Mouse (Mus musculus) neural tube, embryonic 14.5 days (tissue): Measurements from ENCODE around the gene Stk32c. TPM values are rescaled to one million over a fixed set of nuclear protein-coding genes. Genes with fewer than 3 reads are reported as not detected.

ENCODE experiments used
- ATAC-seq: fragments of 200-750 bp; cut with Nextera tagmentation; 2 replicates; pipeline ENCODE4 v1.8.0; 2017; ENCODE audit warnings: low read depth, mild to moderate bottlenecking, moderate TSS enrichment, moderate library complexity
- H3K27ac ChIP-seq: fragments of 300-500 bp; sonication (generic); 2 replicates; pipeline ENCODE4 v1.5.1; 2014; ENCODE audit warnings: low read depth, mild to moderate bottlenecking, control low read depth, low read length, moderate library complexity, mixed read lengths
- H3K27me3 ChIP-seq: fragments of 300-500 bp; sonication (generic); 2 replicates; pipeline ENCODE4 v1.6.1; 2014; ENCODE audit warnings: low read length; ENCODE audit not compliant: control insufficient read depth, insufficient read depth
- H3K36me3 ChIP-seq: fragments of 300-500 bp; sonication (generic); 2 replicates; pipeline ENCODE4 v1.6.1; 2014; ENCODE audit warnings: low read length, mixed read lengths; ENCODE audit not compliant: control insufficient read depth, insufficient read depth
- H3K4me1 ChIP-seq: fragments of 300-500 bp; sonication (generic); 2 replicates; pipeline ENCODE4 v1.6.1; 2014; ENCODE audit warnings: low read length; ENCODE audit not compliant: control insufficient read depth, insufficient read depth
- H3K4me2 ChIP-seq: fragments of 300-500 bp; sonication (generic); 2 replicates; pipeline ENCODE4 v1.6.1; 2014; ENCODE audit warnings: mild to moderate bottlenecking, low read depth, low read length, control low read depth
- H3K4me3 ChIP-seq: fragments of 300-500 bp; sonication (generic); 2 replicates; pipeline ENCODE4 v1.5.1; 2014; ENCODE audit warnings: low read depth, low read length, control low read depth, mixed read lengths
- H3K9ac ChIP-seq: fragments of 300-500 bp; sonication (generic); replicated peaks from 2 replicates; pipeline ENCODE4 v1.6.1; 2014; ENCODE audit warnings: low read depth, mild to moderate bottlenecking, control low read depth, low read length, mixed read lengths
- H3K9me3 ChIP-seq: fragments of 300-500 bp; sonication (generic); 2 replicates; pipeline ENCODE4 v1.6.1; 2016; ENCODE audit warnings: low read length; ENCODE audit not compliant: control insufficient read depth
- WGBS: fragments of 180-500 bp; shearing (Covaris S2); extraction: QIAGEN DNeasy Blood & Tissue Kit; methylation state at CpG from one replicate; pipeline ENCODE4 v1.1.7; 2014; 5-methylcytosine and 5-hydroxymethylcytosine counted together
- polyA plus RNA-seq: library from polyadenylated mRNA; unstranded; fragments of >200 nt; fragmentation: Nextera tagmentation; extraction: Ambion mirVana; gene quantifications from 2 replicates; pipeline ENCODE4 v1.2.1, GENCODE M21; 2014

Stk32c gene
- polyA plus RNA-seq, 1 experiment from 2014 or later, result 1.7 TPM

DNA sequence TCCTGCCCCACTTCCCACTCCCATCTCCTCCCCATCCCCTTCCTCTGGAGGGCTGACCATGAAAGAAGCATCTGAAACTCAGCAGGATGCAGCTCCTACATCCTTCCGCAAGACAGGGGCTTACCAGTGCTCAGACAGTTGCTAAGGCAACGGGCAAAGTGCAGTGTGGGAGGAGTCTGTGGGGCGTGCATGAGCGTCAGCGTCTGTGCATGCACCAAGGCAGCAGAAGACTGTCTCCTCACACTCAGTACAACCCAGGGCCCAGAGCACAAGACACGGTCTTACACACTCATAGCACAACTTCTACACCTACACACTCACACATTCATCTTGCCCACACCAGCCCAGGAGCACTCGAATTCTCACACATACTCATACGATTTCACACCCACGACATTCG lies 62.0 kb downstream of the Stk32c start:
- H3K4me2 ChIP-seq, result no peak overlapping the region

DNA sequence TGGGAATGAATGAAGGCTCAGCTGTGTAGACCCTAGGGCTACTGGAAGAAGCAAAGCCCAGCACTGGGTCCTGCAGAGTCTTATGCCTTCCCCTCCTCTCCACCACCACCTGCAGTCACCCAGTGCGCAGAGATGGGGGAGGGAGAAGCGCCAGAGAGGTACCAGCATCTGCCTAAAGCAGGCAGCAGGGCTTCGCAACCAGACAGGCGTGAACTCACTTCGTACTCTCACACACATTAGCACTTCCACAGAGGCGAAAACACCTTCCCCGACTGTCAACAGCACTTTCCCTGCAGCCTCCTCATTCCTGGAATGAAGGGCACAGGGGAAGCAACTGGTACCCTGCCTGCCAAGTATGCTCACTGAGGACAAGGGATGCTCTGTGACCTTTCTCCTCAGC lies 63.7 kb downstream of the Stk32c start:
- Histone ChIP-seq H3K9me3 (no peaks in the 10 kb centered on the region), H3K4me3 (no peak overlapping the region), H3K9ac (no peak overlapping the region), H3K27ac (no peak overlapping the region), H3K4me1 (peaks cover 10% of the 10 kb centered on the region), H3K27me3 (no peaks in the 10 kb centered on the region), H3K4me2 (no peak overlapping the region), H3K36me3 (no peaks in the 10 kb centered on the region)
- no peak for ATAC-seq
- 52% methylated on average over 7 of the region's 7 CpGs for WGBS

More for the DNA sequence above, 62.0 kb downstream of the Stk32c start:
- WGBS, result 32% methylated on average over 10 of the region's 10 CpGs
- Histone ChIP-seq H3K4me3 (no peak overlapping the region), H3K4me1 (peaks cover 10% of the 10 kb centered on the region), H3K36me3 (no peaks in the 10 kb centered on the region), H3K9me3 (no peaks in the 10 kb centered on the region), H3K27ac (peak overlapping the region; percentile 44), H3K9ac (no peak overlapping the region), H3K27me3 (no peaks in the 10 kb centered on the region)
- peak; percentile 91 for ATAC-seq

DNA sequence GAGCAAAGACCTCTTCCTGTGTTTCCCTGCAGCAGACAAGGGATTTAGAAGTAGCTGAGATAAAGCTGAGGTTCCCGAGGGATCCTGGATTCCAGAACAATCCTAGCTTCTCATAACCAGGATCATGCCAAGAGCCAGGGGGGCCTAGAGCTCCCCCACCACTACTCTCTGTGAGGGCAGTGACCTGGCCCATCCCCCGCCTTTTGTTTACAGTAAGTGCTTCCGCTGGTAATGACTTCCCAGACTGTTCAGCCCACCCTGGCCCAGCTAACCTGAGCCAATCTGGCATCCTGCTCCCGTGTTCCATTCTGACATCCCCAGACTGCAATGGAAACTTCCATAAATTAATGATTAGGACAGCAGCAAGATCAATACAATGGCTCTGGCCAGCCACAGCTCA lies 65.7 kb downstream of the Stk32c start:
- no peaks in the 10 kb centered on the region for H3K9me3 ChIP-seq
- ATAC-seq, result no peak
- H3K4me1 ChIP-seq, result peaks cover 10% of the 10 kb centered on the region
- no peaks in the 10 kb centered on the region for H3K27me3 ChIP-seq
- H3K4me2 ChIP-seq, result no peak overlapping the region
- H3K9ac ChIP-seq, result no peak overlapping the region
- H3K27ac ChIP-seq, result peak overlapping the region; percentile 12; the same call in 1 of the 2 replicates
- no peak overlapping the region for H3K4me3 ChIP-seq
- WGBS, result 51% methylated on average over 4 of the region's 4 CpGs
- H3K36me3 ChIP-seq, result no peaks in the 10 kb centered on the region

DNA sequence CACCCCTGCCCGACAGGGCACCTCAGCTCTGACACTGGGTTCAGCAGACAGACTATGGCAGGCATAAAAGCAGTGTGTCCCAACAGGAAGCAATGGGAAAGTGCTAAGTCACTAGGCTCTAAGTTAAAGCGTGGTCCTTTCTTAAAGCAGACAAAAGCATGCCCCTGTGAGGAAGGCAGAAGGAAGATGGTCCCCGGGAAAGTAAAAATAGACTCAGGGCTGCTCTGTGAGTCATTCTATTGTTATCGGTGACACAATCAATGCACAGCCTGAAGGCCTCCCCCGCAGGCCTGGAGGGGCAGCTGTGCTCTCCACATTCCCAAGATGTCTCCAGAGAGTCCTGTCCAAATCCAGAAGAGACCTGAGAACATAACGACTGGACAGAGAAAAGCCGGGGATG lies 67.2 kb downstream of the Stk32c start:
- Histone ChIP-seq H3K4me1 (peaks cover 4% of the 10 kb centered on the region), H3K4me3 (no peak overlapping the region), H3K36me3 (no peaks in the 10 kb centered on the region), H3K27me3 (no peaks in the 10 kb centered on the region), H3K9ac (no peak overlapping the region), H3K4me2 (no peak overlapping the region), H3K27ac (no peak overlapping the region), H3K9me3 (no peaks in the 10 kb centered on the region)
- no peak for ATAC-seq
- WGBS, result 26% methylated on average over 7 of the region's 7 CpGs

DNA sequence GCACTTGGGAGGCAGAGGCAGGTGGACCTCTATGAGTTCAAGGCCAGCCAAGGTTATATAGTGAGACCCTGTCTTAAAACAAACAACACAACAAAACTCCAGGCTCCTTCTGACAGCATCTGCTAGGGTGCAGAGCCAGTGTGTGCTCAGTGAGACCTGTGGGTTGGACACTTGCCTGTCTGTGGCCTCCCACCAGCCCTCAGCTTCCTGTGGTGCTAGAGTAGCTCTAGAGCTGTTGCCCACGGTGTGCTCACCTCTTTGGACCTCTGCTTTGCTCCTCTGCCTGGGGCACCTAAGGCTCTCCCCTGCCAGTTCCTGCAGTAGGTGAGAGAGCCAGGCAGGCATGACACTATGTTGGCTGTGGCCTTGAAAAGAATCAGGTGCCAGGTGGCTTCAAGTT lies 69.3 kb downstream of the Stk32c start:
- no peak overlapping the region for H3K4me2 ChIP-seq
- no peaks in the 10 kb centered on the region for H3K9me3 ChIP-seq
- ATAC-seq, result no peak
- no peaks in the 10 kb centered on the region for H3K27me3 ChIP-seq
- H3K4me3 ChIP-seq, result no peak overlapping the region
- no peaks in the 10 kb centered on the region for H3K36me3 ChIP-seq
- WGBS, result 77% methylated on average over 1 of the region's 1 CpGs
- no peak overlapping the region for H3K27ac ChIP-seq
- no peak overlapping the region for H3K9ac ChIP-seq
- peaks cover 15% of the 10 kb centered on the region for H3K4me1 ChIP-seq

DNA sequence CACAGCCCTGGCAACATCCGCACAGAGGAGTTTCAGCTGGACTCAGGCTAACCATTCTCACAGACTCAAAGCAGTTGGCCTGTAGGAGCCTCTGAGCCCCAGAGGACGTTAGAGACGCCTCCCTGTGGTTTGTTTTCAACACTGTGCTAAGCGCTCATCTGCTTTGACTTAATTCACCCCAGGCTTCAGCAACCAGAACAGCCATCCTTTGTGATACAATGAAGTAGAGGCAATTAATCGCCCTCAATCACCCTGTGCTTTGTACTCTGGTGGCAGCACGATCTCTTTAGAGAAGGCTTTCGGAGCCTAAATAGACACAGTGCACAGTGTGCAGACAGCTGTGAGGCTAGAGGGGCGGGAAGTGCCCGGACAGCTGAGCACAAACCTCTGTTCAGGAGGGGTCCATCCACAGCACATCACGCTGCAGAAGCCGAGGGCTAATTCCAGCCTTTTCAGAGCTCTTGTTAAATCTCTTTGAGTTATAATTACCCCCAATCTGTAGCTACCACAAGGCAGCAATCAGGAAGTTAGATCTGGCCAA lies 73.1 kb downstream of the Stk32c start:
- H3K36me3 ChIP-seq, result no peaks in the 10 kb centered on the region
- H3K27me3 ChIP-seq, result no peaks in the 10 kb centered on the region
- H3K27ac ChIP-seq, result peak overlapping the region; percentile 35; the same call in 1 of the 2 replicates
- H3K9ac ChIP-seq, result no peak overlapping the region
- H3K4me2 ChIP-seq, result no peak overlapping the region
- ATAC-seq, result peak; percentile 79
- H3K9me3 ChIP-seq, result no peaks in the 10 kb centered on the region
- WGBS, result 4% methylated on average over 11 of the region's 11 CpGs
- peaks cover 19% of the 10 kb centered on the region for H3K4me1 ChIP-seq
- no peak overlapping the region for H3K4me3 ChIP-seq

DNA sequence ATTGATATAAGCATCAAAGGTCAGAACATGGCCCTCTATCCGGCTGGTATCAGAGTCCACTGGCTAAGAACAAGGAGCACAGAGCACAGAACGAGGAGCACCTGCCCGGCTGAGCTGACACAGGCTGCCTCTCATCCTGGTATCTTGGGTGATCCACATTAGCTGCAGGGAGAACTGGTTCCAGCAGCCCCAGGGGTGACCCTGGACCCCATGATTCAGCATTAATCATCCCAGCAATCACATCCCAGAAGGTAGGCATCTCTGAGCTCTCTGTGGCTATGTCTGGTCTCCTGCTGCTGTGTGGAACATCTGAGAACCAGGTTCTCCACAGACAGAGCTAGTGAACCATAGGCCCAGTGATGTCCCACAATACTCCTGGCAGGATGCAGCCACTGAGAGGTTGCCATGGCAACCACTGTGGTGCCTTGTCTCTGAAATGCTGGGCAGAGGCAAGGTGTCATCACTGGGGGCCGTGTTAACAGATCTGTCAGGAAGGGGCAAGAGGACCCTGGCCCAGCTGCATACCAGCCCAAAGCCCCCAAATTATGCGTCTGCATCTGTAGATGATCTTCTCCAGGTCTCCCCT lies 76.1 kb downstream of the Stk32c start:
- 61% methylated on average over 5 of the region's 5 CpGs for WGBS
- 0 out of 2 replicates have a peak, but pooled peaks have one; percentile 23 for ATAC-seq
- no peaks in the 10 kb centered on the region for H3K27me3 ChIP-seq

DNA sequence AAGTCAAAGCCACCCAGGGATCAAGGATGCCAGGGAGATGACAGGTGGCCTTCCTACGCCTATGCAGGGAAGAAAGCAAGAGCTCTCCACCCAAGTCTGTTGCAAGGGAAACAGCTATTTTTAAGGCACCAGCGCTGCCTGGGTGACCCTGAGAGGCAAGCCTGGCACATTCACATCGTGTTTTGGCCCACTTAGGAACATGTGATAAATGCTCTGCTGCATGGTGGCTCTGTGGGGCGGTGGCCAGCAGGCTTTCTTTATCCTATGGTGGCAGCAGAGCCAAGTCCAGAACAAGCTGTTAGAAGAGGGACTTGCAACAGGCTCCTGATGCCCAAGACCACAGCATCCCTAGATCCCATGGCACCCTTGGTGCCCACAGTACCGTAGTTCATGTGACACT lies 77.9 kb downstream of the Stk32c start:
- no peaks in the 10 kb centered on the region for H3K27me3 ChIP-seq
- no peaks in the 10 kb centered on the region for H3K36me3 ChIP-seq
- 85% methylated on average over 5 of the region's 5 CpGs for WGBS
- H3K27ac ChIP-seq, result no peak overlapping the region
- ATAC-seq, result no peak
- H3K4me1 ChIP-seq, result peaks cover 16% of the 10 kb centered on the region
- H3K9ac ChIP-seq, result no peak overlapping the region
- no peak overlapping the region for H3K4me3 ChIP-seq
- H3K4me2 ChIP-seq, result no peak overlapping the region
- no peaks in the 10 kb centered on the region for H3K9me3 ChIP-seq

More for the DNA sequence above, 76.1 kb downstream of the Stk32c start:
- no peak overlapping the region for H3K27ac ChIP-seq
- no peak overlapping the region for H3K4me2 ChIP-seq
- no peaks in the 10 kb centered on the region for H3K36me3 ChIP-seq
- H3K4me3 ChIP-seq, result no peak overlapping the region
- H3K4me1 ChIP-seq, result peaks cover 19% of the 10 kb centered on the region
- H3K9ac ChIP-seq, result no peak overlapping the region
- H3K9me3 ChIP-seq, result no peaks in the 10 kb centered on the region

DNA sequence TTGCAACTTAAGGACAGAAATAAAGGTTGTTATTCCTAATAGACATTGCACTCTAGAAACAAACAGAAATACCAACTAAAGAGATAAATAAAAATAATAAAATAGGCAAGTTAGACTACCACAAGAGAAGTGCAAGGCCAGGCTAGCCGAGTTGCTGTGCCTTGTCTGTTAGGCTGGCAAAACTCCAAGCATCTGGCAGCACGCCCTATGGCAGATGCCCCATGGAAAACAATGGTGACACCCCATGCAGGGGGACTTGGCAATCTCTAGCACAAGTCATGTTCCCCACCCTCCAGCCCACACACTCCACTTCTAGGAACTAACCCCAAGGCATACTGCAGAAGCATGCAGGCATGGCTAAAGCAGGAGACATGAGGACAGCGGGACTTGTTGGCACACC lies 79.7 kb downstream of the Stk32c start:
- no peaks in the 10 kb centered on the region for H3K9me3 ChIP-seq
- H3K27ac ChIP-seq, result no peak overlapping the region
- no peak for ATAC-seq
- no peaks in the 10 kb centered on the region for H3K36me3 ChIP-seq
- peaks cover 10% of the 10 kb centered on the region for H3K4me1 ChIP-seq
- H3K4me3 ChIP-seq, result no peak overlapping the region
- no peak overlapping the region for H3K9ac ChIP-seq
- no peak overlapping the region for H3K4me2 ChIP-seq
- 54% methylated on average over 3 of the region's 3 CpGs for WGBS
- H3K27me3 ChIP-seq, result no peaks in the 10 kb centered on the region
